Mouse (Mus musculus): ENCODE data around the gene D130052B06Rik.

- no peak for TF ChIP-seq CTCF (IDR thresholded peaks at IDR 0.05; ENCODE audit: extremely low read depth, insufficient read depth, low read length)
- TF ChIP-seq POLR2A (IDR thresholded peaks at IDR 0.05; ENCODE audit: extremely low read depth, insufficient read depth, low read length): no peak
Observed at GRCm38 (mm10) chr11:33637107-33637506, 38.0 kb downstream of the D130052B06Rik start.

All from cortical plate, adult 2 months (tissue).